Mouse (Mus musculus): Measurements from ENCODE around the gene Chac1. TPM values are rescaled to one million over a fixed set of nuclear protein-coding genes. Genes with fewer than 3 reads are reported as not detected.

Gene Chac1
- total and polyA plus RNA-seq, 2 experiments from 2014 or later = 9.1 to 20.4 TPM

- Histone ChIP-seq H3K27ac (ENCODE audit: low read depth, low read length) (no peak overlapping the region), H3K36me3 (ENCODE audit: insufficient read depth) (no peaks in the 10 kb centered on the region), H3K9me3 (ENCODE audit: low read length) (no peaks in the 10 kb centered on the region), H3K27me3 (ENCODE audit: insufficient read depth, low read length) (peaks cover 34% of the 10 kb centered on the region), H3K9ac (no peak overlapping the region), H3K4me2 (ENCODE audit: low read depth) (peak overlapping the region; percentile 79), H3K4me1 (ENCODE audit: insufficient read depth) (peaks cover 8% of the 10 kb centered on the region; the same call in 1 of the 2 replicates), H3K4me3 (ENCODE audit: low read depth, low read length) (0 out of 2 replicates have a peak overlapping the region, but pooled peaks have one; percentile 50)
- ATAC-seq (no peak), DNase-seq (no peak)
- no peak for TF ChIP-seq CTCF (IDR thresholded peaks at IDR 0.05; ENCODE audit: low read depth)
- WGBS = 32% methylated on average over 5 of the region's 5 CpGs
These were observed 22.5 kb upstream of the Chac1 start for GRCm38 (mm10) chr2:119328546-119328945.

GRCm38 (mm10) chr2:119329123-119329817, 21.8 kb upstream of the Chac1 start:
- H3K4me3 ChIP-seq (ENCODE audit: low read depth, low read length) = no peak overlapping the region
- no peak overlapping the region for H3K9ac ChIP-seq
- H3K4me1 ChIP-seq (ENCODE audit: insufficient read depth) = peaks cover 5% of the 10 kb centered on the region; the same call in 1 of the 2 replicates
- 50% methylated on average over 3 of the region's 3 CpGs for WGBS
- H3K4me2 ChIP-seq (ENCODE audit: low read depth) = peak overlapping the region; percentile 13; the same call in 1 of the 2 replicates
- peak; percentile 24 for DNase-seq
- no peak for TF ChIP-seq CTCF (IDR thresholded peaks at IDR 0.05; ENCODE audit: low read depth)
- no peak overlapping the region for H3K27ac ChIP-seq (ENCODE audit: low read depth, low read length)
- peaks cover 34% of the 10 kb centered on the region for H3K27me3 ChIP-seq (ENCODE audit: insufficient read depth, low read length)
- H3K9me3 ChIP-seq (ENCODE audit: low read length) = no peaks in the 10 kb centered on the region
- peak; percentile 25; the same call in 1 of the 2 replicates for ATAC-seq
- H3K36me3 ChIP-seq (ENCODE audit: insufficient read depth) = no peaks in the 10 kb centered on the region

- Histone ChIP-seq H3K4me3 (ENCODE audit: low read depth, low read length) (no peak overlapping the region), H3K27ac (ENCODE audit: low read depth, low read length) (no peak overlapping the region), H3K4me2 (ENCODE audit: low read depth) (no peak overlapping the region), H3K9me3 (ENCODE audit: low read length) (no peaks in the 10 kb centered on the region), H3K9ac (no peak overlapping the region), H3K27me3 (ENCODE audit: insufficient read depth, low read length) (peaks cover 24% of the 10 kb centered on the region), H3K36me3 (ENCODE audit: insufficient read depth) (no peaks in the 10 kb centered on the region), H3K4me1 (ENCODE audit: insufficient read depth) (peaks cover 4% of the 10 kb centered on the region; the same call in 1 of the 2 replicates)
- DNase-seq (no peak), ATAC-seq (no peak)
- TF ChIP-seq CTCF (IDR thresholded peaks at IDR 0.05; ENCODE audit: low read depth) = no peak
- 91% methylated on average over 8 of the region's 8 CpGs for WGBS
These were observed 20.2 kb upstream of the Chac1 start for GRCm38 (mm10) chr2:119330795-119331194.

GRCm38 (mm10) chr2:119332177-119332661, 18.8 kb upstream of the Chac1 start:
- Histone ChIP-seq H3K27ac (ENCODE audit: low read depth, low read length) (no peak overlapping the region), H3K9ac (no peak overlapping the region), H3K4me2 (ENCODE audit: low read depth) (no peak overlapping the region), H3K4me1 (ENCODE audit: insufficient read depth) (peaks cover 1% of the 10 kb centered on the region; the same call in 1 of the 2 replicates), H3K9me3 (ENCODE audit: low read length) (no peaks in the 10 kb centered on the region), H3K4me3 (ENCODE audit: low read depth, low read length) (no peak overlapping the region), H3K27me3 (ENCODE audit: insufficient read depth, low read length) (peaks cover 19% of the 10 kb centered on the region), H3K36me3 (ENCODE audit: insufficient read depth) (no peaks in the 10 kb centered on the region)
- ATAC-seq (no peak), DNase-seq (no peak)
- no peak for TF ChIP-seq CTCF (IDR thresholded peaks at IDR 0.05; ENCODE audit: low read depth)
- 74% methylated on average over 24 of the region's 24 CpGs for WGBS

GRCm38 (mm10) chr2:119334135-119334534, 16.9 kb upstream of the Chac1 start:
- Histone ChIP-seq H3K9me3 (ENCODE audit: low read length) (no peaks in the 10 kb centered on the region), H3K9ac (no peak overlapping the region), H3K27me3 (ENCODE audit: insufficient read depth, low read length) (peaks cover 8% of the 10 kb centered on the region), H3K4me1 (ENCODE audit: insufficient read depth) (peaks cover 4% of the 10 kb centered on the region; the same call in 1 of the 2 replicates), H3K36me3 (ENCODE audit: insufficient read depth) (no peaks in the 10 kb centered on the region), H3K27ac (ENCODE audit: low read depth, low read length) (no peak overlapping the region), H3K4me2 (ENCODE audit: low read depth) (no peak overlapping the region), H3K4me3 (ENCODE audit: low read depth, low read length) (no peak overlapping the region)
- 57% methylated on average over 1 of the region's 1 CpGs for WGBS
- DNase-seq (no peak), ATAC-seq (no peak)
- TF ChIP-seq CTCF (IDR thresholded peaks at IDR 0.05; ENCODE audit: low read depth) = no peak

- peaks cover 4% of the 10 kb centered on the region; the same call in 1 of the 2 replicates for H3K4me1 ChIP-seq (ENCODE audit: insufficient read depth)
- no peak for ATAC-seq
- H3K27ac ChIP-seq (ENCODE audit: low read depth, low read length) = no peak overlapping the region
- H3K4me3 ChIP-seq (ENCODE audit: low read depth, low read length) = no peak overlapping the region
- DNase-seq = no peak
- H3K4me2 ChIP-seq (ENCODE audit: low read depth) = no peak overlapping the region
- no peaks in the 10 kb centered on the region for H3K36me3 ChIP-seq (ENCODE audit: insufficient read depth)
- no peak overlapping the region for H3K9ac ChIP-seq
- H3K27me3 ChIP-seq (ENCODE audit: insufficient read depth, low read length) = peaks cover 8% of the 10 kb centered on the region
- 75% methylated on average over 7 of the region's 7 CpGs for WGBS
- TF ChIP-seq CTCF (IDR thresholded peaks at IDR 0.05; ENCODE audit: low read depth) = no peak
- no peaks in the 10 kb centered on the region for H3K9me3 ChIP-seq (ENCODE audit: low read length)
These were observed 16.0 kb upstream of the Chac1 start for GRCm38 (mm10) chr2:119334964-119335525.

GRCm38 (mm10) chr2:119335535-119335934, 15.5 kb upstream of the Chac1 start:
- no peak for ATAC-seq
- H3K9ac ChIP-seq = no peak overlapping the region
- H3K4me2 ChIP-seq (ENCODE audit: low read depth) = no peak overlapping the region
- no peak for DNase-seq
- WGBS = 81% methylated on average over 1 of the region's 1 CpGs
- H3K27me3 ChIP-seq (ENCODE audit: insufficient read depth, low read length) = peaks cover 6% of the 10 kb centered on the region
- no peak for TF ChIP-seq CTCF (IDR thresholded peaks at IDR 0.05; ENCODE audit: low read depth)
- no peaks in the 10 kb centered on the region for H3K36me3 ChIP-seq (ENCODE audit: insufficient read depth)
- H3K4me1 ChIP-seq (ENCODE audit: insufficient read depth) = peaks cover 4% of the 10 kb centered on the region; the same call in 1 of the 2 replicates
- H3K27ac ChIP-seq (ENCODE audit: low read depth, low read length) = no peak overlapping the region
- H3K9me3 ChIP-seq (ENCODE audit: low read length) = no peaks in the 10 kb centered on the region
- no peak overlapping the region for H3K4me3 ChIP-seq (ENCODE audit: low read depth, low read length)
